Mouse (Mus musculus) hindbrain, embryonic 11.5 days (tissue): ENCODE data around the gene Tspan9. TPM values are rescaled to one million over a fixed set of nuclear protein-coding genes. Genes with fewer than 3 reads are reported as not detected.

Experiments
- ATAC-seq: fragments of 200-750 bp; cut with Nextera tagmentation; 2 replicates; pipeline ENCODE4 v1.8.0; 2017; ENCODE audit warnings: mild to moderate bottlenecking, moderate TSS enrichment, moderate library complexity; ENCODE audit not compliant: low FRiP score
- DNase-seq: peaks from one replicate; pipeline ENCODE4 v3.0.0-alpha.2; 2015; ENCODE audit warnings: low spot score
- H3K27ac ChIP-seq: fragments of 300-500 bp; sonication (generic); 2 replicates; pipeline ENCODE4 v1.5.1; 2014; ENCODE audit warnings: mild to moderate bottlenecking, low read depth, low read length
- H3K27me3 ChIP-seq: fragments of 300-500 bp; sonication (generic); 2 replicates; pipeline ENCODE4 v1.6.1; 2014; ENCODE audit warnings: mild to moderate bottlenecking, low read length, moderate library complexity, mixed read lengths; ENCODE audit not compliant: control insufficient read depth, insufficient read depth
- H3K36me3 ChIP-seq: fragments of 300-500 bp; sonication (generic); 2 replicates; pipeline ENCODE4 v1.6.1; 2014; ENCODE audit warnings: mild to moderate bottlenecking, low read length, moderate library complexity, mixed read lengths; ENCODE audit not compliant: control insufficient read depth, insufficient read depth
- H3K4me1 ChIP-seq: fragments of 300-500 bp; sonication (generic); replicated peaks from 2 replicates; pipeline ENCODE4 v1.6.1; 2014; ENCODE audit warnings: low read length, mixed read lengths; ENCODE audit not compliant: control insufficient read depth, insufficient read depth
- H3K4me2 ChIP-seq: fragments of 300-500 bp; sonication (generic); replicated peaks from 2 replicates; pipeline ENCODE4 v1.6.1; 2014; ENCODE audit warnings: mild to moderate bottlenecking, low read depth, low read length
- H3K4me3 ChIP-seq: fragments of 300-500 bp; sonication (generic); 2 replicates; pipeline ENCODE4 v1.5.1; 2014; ENCODE audit warnings: low read depth, low read length
- H3K9ac ChIP-seq: fragments of 300-500 bp; sonication (generic); 2 replicates; pipeline ENCODE4 v1.6.1; 2014; ENCODE audit warnings: low read depth, low read length
- H3K9me3 ChIP-seq: fragments of 300-500 bp; sonication (generic); 2 replicates; pipeline ENCODE4 v1.6.1; 2016; ENCODE audit warnings: low read length; ENCODE audit not compliant: control insufficient read depth
- WGBS: fragments of 180-500 bp; shearing (Covaris S2); extraction: QIAGEN DNeasy Blood & Tissue Kit; methylation state at CpG from one replicate; pipeline ENCODE4 v1.1.7; 2014; 5-methylcytosine and 5-hydroxymethylcytosine counted together
- polyA plus RNA-seq: library from polyadenylated mRNA; unstranded; fragments of >200 nt; fragmentation: Nextera tagmentation; extraction: Ambion mirVana; gene quantifications from 2 replicates; pipeline ENCODE4 v1.2.1, GENCODE M21; 2014

The Tspan9 gene
- polyA plus RNA-seq, 1 experiment from 2014 or later, result 46.2 TPM

- ATAC-seq (no peak; the same call in 1 of the 2 replicates), DNase-seq (peak; percentile 54)
- H3K9ac ChIP-seq, result no peak overlapping the region
These were observed 26.4 kb downstream of the Tspan9 start for GRCm38 (mm10) chr6:128116836-128117542.

GRCm38 (mm10) chr6:128116344-128116743, 27.1 kb downstream of the Tspan9 start:
- Histone ChIP-seq H3K4me2 (no peak overlapping the region), H3K9ac (no peak overlapping the region), H3K27me3 (no peaks in the 10 kb centered on the region), H3K9me3 (no peaks in the 10 kb centered on the region), H3K4me3 (no peak overlapping the region), H3K27ac (no peak overlapping the region), H3K36me3 (no peaks in the 10 kb centered on the region), H3K4me1 (peaks cover 8% of the 10 kb centered on the region)
- DNase-seq, result no peak
- no peak for ATAC-seq
- WGBS, result 73% methylated on average over 2 of the region's 2 CpGs

More at GRCm38 (mm10) chr6:128116836-128117542, 26.4 kb downstream of the Tspan9 start:
- Histone ChIP-seq H3K4me3 (no peak overlapping the region), H3K36me3 (no peaks in the 10 kb centered on the region), H3K4me2 (no peak overlapping the region), H3K27me3 (no peaks in the 10 kb centered on the region), H3K9me3 (no peaks in the 10 kb centered on the region), H3K4me1 (peaks cover 2% of the 10 kb centered on the region; the same call in 1 of the 2 replicates), H3K27ac (no peak overlapping the region; the same call in 1 of the 2 replicates)
- WGBS, result 60% methylated on average over 10 of the region's 10 CpGs

- no peak for DNase-seq
- 82% methylated on average over 6 of the region's 6 CpGs for WGBS
- no peak overlapping the region for H3K27ac ChIP-seq
These were observed 28.3 kb downstream of the Tspan9 start for GRCm38 (mm10) chr6:128115121-128115520.

GRCm38 (mm10) chr6:128112605-128113004, 30.8 kb downstream of the Tspan9 start:
- Histone ChIP-seq H3K27ac (0 out of 2 replicates have a peak overlapping the region, but pooled peaks have one; percentile 42), H3K9me3 (no peaks in the 10 kb centered on the region), H3K4me3 (no peak overlapping the region), H3K36me3 (no peaks in the 10 kb centered on the region), H3K4me1 (peaks cover 8% of the 10 kb centered on the region), H3K9ac (no peak overlapping the region), H3K4me2 (no peak overlapping the region), H3K27me3 (no peaks in the 10 kb centered on the region)
- WGBS, result 14% methylated on average over 3 of the region's 3 CpGs
- DNase-seq, result no peak
- 0 out of 2 replicates have a peak, but pooled peaks have one; percentile 23 for ATAC-seq

More at GRCm38 (mm10) chr6:128115121-128115520, 28.3 kb downstream of the Tspan9 start:
- H3K9me3 ChIP-seq, result no peaks in the 10 kb centered on the region
- H3K9ac ChIP-seq, result no peak overlapping the region
- peaks cover 8% of the 10 kb centered on the region for H3K4me1 ChIP-seq
- ATAC-seq, result no peak
- no peaks in the 10 kb centered on the region for H3K27me3 ChIP-seq
- H3K4me2 ChIP-seq, result no peak overlapping the region
- H3K4me3 ChIP-seq, result no peak overlapping the region
- no peaks in the 10 kb centered on the region for H3K36me3 ChIP-seq

GRCm38 (mm10) chr6:128111784-128112183, 31.6 kb downstream of the Tspan9 start:
- no peak overlapping the region for H3K4me2 ChIP-seq
- DNase-seq (no peak), ATAC-seq (peak; percentile 29; the same call in 1 of the 2 replicates)
- H3K27ac ChIP-seq, result peak overlapping the region; percentile 42; the same call in 1 of the 2 replicates
- no peaks in the 10 kb centered on the region for H3K27me3 ChIP-seq
- no peak overlapping the region for H3K9ac ChIP-seq
- WGBS, result 48% methylated on average over 7 of the region's 7 CpGs
- no peak overlapping the region for H3K4me3 ChIP-seq
- H3K9me3 ChIP-seq, result no peaks in the 10 kb centered on the region
- no peaks in the 10 kb centered on the region for H3K36me3 ChIP-seq
- peaks cover 8% of the 10 kb centered on the region for H3K4me1 ChIP-seq

GRCm38 (mm10) chr6:128108324-128109035, 34.9 kb downstream of the Tspan9 start:
- no peaks in the 10 kb centered on the region for H3K27me3 ChIP-seq
- H3K27ac ChIP-seq, result no peak overlapping the region
- H3K9ac ChIP-seq, result no peak overlapping the region
- H3K4me2 ChIP-seq, result no peak overlapping the region
- H3K36me3 ChIP-seq, result no peaks in the 10 kb centered on the region
- ATAC-seq (no peak), DNase-seq (no peak)
- peaks cover 6% of the 10 kb centered on the region for H3K4me1 ChIP-seq
- 87% methylated on average over 7 of the region's 7 CpGs for WGBS
- no peaks in the 10 kb centered on the region for H3K9me3 ChIP-seq
- no peak overlapping the region for H3K4me3 ChIP-seq

- no peak overlapping the region for H3K9ac ChIP-seq
- no peak overlapping the region for H3K4me3 ChIP-seq
- ATAC-seq (no peak), DNase-seq (no peak)
- 71% methylated on average over 8 of the region's 8 CpGs for WGBS
- H3K4me1 ChIP-seq, result peaks cover 6% of the 10 kb centered on the region
- H3K27ac ChIP-seq, result no peak overlapping the region
- no peaks in the 10 kb centered on the region for H3K36me3 ChIP-seq
- no peak overlapping the region for H3K4me2 ChIP-seq
- no peaks in the 10 kb centered on the region for H3K9me3 ChIP-seq
- no peaks in the 10 kb centered on the region for H3K27me3 ChIP-seq
These were observed 35.7 kb downstream of the Tspan9 start for GRCm38 (mm10) chr6:128107698-128108097.

- no peaks in the 10 kb centered on the region; the same call in 1 of the 2 replicates for H3K4me1 ChIP-seq
These were observed 37.2 kb downstream of the Tspan9 start for GRCm38 (mm10) chr6:128106154-128106553.

More at GRCm38 (mm10) chr6:128106154-128106553, 37.2 kb downstream of the Tspan9 start:
- Histone ChIP-seq H3K36me3 (no peaks in the 10 kb centered on the region), H3K27ac (no peak overlapping the region), H3K27me3 (no peaks in the 10 kb centered on the region), H3K4me3 (no peak overlapping the region), H3K9ac (no peak overlapping the region), H3K4me2 (no peak overlapping the region), H3K9me3 (no peaks in the 10 kb centered on the region)
- ATAC-seq (no peak), DNase-seq (no peak)
- 84% methylated on average over 3 of the region's 3 CpGs for WGBS
